Mouse (Mus musculus) large intestine, adult 2 months (tissue): ENCODE data around the gene Samd4b. TPM values are rescaled to one million over a fixed set of nuclear protein-coding genes. Genes with fewer than 3 reads are reported as not detected.
A peak's percentile ranks its signal among the peaks of the same experiment; 100 is the strongest.
"Not testable (repeated sequence)": the region's sequence is repeated elsewhere in the genome, so short reads cannot be mapped to it uniquely, and the experiment has no call there.

Experiments used
- DNase-seq: peaks from one replicate; pipeline ENCODE4 v3.0.0-alpha.2; 2012; ENCODE audit warnings: low read depth, low spot score
- WGBS: fragments of 180-500 bp; shearing (Covaris S2); methylation state at CpG from one replicate; pipeline ENCODE4 v1.1.7; 2018; 5-methylcytosine and 5-hydroxymethylcytosine counted together
- polyA plus RNA-seq: library from polyadenylated mRNA; depleted of rRNA; stranded (reverse); fragments of >200 nt; gene quantifications from 2 replicates; pipeline ENCODE4 v1.2.3, GENCODE M21; 2012

Samd4b gene
- polyA plus RNA-seq, 1 experiment, result 45.3 TPM

DNA sequence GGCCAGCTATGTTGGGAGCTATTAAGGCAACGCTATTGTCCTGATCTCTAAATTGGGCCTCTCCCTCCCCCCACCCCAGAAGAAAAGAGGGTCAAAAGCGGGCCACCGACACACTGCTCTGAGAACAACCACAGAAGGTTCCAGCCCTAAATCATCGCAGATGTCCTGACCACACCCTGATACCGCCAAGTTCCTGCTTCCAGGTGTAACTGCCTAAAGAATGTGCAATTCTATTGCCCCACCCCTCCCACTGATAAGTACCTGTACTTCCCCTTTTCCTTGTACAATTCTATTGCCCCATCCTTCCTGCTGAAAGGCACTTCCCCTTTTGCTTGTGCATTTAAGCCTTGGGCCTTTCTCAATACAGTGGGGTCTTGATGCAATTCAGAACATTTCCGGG is 59.1 kb downstream of the Samd4b start:
- WGBS, result 71% methylated on average over 6 of the region's 6 CpGs
- not testable (repeated sequence) for DNase-seq

DNA sequence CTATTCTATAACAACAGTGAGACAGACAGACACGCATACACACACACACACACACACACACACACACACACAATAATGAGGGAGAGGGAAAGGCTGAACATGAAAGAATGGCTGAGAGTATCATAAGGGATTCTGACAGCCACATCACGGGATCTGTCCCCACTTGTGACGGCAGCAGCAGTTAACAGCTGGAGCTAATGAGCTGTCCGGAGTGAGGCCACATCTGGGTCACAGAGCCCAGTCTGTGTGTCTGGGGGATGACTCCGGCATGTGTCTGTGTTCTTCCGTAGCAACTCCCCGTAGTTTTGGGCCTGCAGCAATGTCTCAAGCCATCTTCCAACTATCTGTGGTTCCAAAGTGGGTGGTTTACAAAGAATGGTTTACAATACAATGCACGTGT is 65.9 kb downstream of the Samd4b start:
- 78% methylated on average over 8 of the region's 8 CpGs for WGBS

DNA sequence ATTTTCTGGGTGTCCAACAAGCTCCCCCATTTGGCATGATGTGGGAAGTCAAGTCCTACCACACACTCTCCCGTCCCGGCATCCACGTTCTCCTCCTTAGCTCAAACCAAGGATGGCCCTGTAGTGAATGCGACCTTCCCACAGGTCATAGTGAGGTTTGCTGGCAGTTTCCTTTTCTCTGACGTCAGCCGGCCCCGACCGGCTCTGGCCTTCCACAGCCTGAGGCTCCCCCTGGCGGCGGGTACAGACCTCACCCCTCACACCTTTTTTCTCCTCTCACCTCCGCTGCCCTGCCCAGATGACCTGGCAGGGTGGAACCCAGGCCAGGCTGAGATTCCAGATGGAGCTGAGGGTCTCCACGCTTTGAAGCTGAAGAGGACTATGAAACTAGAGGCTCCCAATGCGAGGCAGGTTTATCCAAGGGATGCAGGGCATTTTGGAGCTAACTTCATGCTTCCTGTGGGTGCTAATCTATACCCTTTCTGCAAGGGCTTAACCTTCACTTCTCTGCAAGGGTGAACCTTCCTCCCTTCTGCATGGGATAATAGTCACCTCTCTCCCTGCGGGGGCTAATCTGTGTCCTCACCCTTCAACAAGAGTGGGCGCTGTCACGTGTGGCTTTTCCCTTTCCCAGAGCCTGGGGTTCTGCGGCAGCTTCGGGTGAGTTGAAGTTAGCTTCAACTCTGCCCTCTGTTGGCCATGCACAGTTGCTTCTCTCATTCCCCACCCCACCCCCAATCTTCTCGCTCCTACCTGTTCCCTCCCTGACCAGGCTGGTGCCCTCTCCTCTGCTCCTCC is 69.8 kb downstream of the Samd4b start:
- peak; percentile 72 for DNase-seq
- 4% methylated on average over 19 of the region's 19 CpGs for WGBS

More for the DNA sequence above, 65.9 kb downstream of the Samd4b start:
- no peak for DNase-seq

DNA sequence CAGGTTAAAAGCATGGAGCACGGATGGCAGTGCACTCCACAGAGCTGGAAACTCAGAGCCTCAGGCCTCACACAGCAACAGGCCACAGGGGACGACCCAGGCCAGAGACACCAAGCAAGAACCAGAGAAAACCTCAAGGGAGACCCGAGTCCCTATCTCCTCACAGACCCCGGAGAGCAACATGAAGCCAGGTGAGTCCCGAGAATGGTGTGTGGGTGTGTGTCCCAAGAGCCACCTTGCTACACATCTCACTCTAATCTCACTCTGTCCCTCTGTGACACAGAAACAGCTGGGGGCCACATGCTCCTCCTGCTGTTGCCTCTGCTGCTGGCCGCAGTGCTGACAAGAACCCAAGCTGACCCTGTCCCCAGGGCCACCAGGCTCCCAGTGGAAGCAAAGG is 75.4 kb downstream of the Samd4b start, which contains the start of gene Ifnl3:
Gene Ifnl3 (plus strand): TSS at position 301 of the 400 bp plus-strand sequence.
- not testable (repeated sequence) for DNase-seq
- WGBS, result 67% methylated on average over 5 of the region's 6 CpGs

DNA sequence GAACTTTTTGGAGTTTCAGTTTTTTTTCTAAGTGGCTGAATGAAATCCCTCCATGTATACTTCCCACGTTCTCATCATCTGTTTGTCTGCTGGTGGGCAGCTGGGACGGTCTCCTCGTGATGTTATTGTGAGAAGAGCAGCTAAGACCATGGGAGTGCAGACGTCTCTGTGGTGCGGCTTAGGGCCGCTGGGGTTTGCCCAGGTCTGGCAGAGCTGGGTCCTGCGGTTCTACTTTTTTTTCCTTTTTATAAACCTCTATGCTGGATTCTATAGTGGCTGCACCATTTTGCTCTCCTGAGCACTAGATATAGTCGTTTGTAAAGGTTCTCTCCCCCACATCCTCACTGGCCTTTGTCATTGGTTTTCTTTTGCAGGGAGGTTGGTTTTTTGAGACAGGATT is 86.5 kb downstream of the Samd4b start:
- DNase-seq, result no peak
- WGBS, result 76% methylated on average over 8 of the region's 8 CpGs

DNA sequence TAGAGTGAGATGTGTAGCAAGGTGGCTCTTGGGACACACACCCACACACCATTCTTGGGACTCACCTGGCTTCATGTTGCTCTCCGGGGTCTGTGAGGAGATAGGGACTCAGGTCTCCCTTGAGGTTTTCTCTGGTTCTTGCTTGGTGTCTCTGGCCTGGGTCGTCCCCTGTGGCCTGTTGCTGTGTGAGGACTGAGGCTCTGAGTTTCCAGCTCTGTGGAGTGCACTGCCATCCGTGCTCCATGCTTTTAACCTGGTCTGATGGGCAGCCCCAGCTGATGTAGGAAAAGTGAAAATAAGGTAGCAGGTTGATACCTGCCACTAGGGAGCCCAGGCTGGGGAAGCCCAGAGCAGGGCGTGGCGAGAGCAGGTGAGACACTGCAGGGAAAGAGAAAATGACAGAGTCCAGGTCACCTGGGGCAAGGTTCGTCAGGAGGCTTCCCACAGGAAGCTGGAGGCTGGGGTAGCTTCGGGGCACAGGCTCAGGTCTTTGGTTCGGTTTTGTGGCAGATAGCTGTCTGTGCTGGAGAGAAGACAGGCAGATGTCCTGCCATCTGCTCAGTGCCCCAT is 87.5 kb downstream of the Samd4b start, which contains the start of gene Ifnl2:
Gene Ifnl2 (minus strand): TSS at position 51 of the 570 bp plus-strand sequence.
- 35% methylated on average over 8 of the region's 8 CpGs for WGBS

DNA sequence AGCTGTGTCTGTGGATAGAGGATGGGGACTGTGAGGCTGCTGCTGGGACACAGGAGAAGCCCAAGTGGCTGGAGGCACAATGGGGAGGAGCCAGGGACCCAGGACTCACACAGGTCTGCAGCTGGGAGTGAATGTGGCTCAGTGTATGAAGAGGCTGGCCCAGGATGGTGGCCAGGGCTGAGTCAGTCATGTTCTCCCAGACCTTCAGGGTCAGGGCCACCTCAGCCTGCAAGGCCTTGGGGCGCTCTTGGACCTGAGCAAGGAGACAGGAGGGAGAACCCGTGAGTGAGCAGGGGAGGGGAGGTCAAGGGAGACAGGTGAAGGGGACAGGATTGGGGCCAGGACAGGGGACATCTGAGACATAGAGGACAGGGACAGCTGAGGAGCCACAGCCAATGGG is 88.8 kb downstream of the Samd4b start:
- DNase-seq, result not testable (repeated sequence)
- WGBS, result 68% methylated on average over 2 of the region's 2 CpGs

More for the DNA sequence above, 87.5 kb downstream of the Samd4b start, which contains the start of gene Ifnl2:
- not testable (repeated sequence) for DNase-seq

DNA sequence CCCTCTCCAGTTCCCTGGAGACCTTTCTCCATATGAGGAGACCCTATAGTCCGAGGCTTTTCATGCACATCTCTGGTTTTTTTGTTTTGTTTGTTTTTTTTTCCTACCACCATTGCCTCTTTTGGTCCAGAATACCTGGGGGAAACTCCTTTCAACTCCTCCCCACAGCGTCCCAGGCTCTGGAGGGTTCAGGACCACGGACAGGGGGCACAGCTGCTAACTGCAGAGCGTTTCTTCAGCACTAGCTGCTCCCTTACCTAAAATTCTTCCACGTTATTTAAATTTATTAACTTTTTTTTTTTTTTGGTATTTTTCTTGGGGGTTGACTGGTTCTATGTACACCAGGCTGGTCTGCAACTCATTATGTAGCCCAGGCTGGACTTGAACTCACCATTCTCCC is 92.4 kb downstream of the Samd4b start:
- 4% methylated on average over 5 of the region's 5 CpGs for WGBS
- DNase-seq, result no peak

DNA sequence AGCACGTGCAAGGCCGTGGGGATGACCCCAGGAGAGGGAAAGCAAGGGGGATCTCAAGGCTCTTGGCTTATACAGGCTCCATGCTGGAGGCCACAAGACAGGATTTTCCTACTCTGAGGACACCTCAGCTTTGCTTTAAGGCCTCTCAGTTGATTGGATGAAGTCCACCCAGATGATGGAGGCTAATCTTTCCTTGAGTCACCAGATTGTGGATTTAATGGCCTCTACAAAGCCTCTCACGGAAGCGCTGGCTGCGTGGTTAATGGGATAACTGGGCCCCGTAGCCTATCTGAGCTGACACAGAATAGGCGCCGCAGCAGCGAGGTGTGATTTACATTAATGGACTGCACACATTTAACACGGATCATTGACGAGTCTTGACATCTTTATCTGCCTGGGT is 102.5 kb downstream of the Samd4b start:
- DNase-seq, result no peak
- WGBS, result 76% methylated on average over 11 of the region's 11 CpGs

DNA sequence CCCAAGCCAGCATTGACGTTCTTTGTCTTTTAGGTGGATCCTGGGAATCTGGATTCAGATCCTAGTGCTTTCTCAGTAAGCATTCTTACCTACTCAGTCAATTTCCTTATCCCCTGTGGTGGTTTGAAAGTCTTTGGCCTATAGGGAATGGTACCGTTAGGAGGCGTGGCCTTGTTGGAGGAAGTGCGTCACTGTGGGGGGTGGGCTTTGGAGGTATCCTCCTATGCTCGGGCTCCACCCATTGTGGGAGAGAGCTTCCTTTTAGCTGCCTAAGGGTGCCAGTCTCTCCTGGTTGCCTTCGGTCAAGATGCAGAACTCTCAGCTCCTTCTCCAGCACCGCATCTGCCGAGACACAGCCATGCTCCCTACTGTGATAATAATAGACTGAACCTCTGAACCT is 105.6 kb downstream of the Samd4b start:
- 84% methylated on average over 8 of the region's 8 CpGs for WGBS
- no peak for DNase-seq

DNA sequence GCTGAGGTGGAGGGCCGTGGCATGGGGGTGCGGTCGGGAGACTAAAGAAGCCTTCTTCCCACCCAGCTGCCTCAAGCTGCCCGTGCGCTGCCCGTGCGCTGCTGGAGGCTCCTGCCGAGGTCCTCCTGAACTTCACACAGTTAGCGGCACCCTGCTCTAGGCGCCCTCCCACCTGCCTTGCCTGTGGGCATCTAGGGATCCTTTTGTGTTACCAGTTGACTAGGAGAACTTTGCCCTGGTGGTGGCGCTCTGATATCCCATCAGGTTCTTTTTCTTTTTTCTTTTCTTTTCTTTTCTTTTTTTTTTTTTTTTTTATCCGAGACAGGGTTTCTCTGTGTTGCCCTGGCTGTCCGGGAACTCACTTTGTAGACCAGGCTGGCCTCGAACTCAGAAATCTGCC is 107.0 kb downstream of the Samd4b start:
- DNase-seq, result no peak
- 34% methylated on average over 14 of the region's 14 CpGs for WGBS

DNA sequence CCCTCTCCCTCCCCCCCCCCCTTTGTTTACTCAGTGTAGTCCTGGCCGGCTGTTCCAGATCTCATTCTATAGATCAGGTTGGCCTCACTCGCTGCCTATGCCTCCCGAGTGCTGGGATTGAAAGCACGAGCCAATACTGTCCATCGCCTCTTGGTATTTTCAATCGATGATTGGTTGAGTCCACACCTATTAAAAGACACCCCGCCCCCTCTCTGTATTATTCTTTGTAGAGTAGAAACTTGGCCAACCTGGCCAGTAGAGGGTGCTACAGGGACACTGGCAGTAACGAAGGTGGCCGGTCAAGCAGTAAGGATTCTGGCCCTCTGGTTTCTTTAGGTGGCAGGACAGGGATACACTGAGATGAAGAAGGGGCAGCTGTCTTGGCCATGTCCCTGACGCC is 107.5 kb downstream of the Samd4b start:
- DNase-seq, result peak; percentile 68
- 2% methylated on average over 10 of the region's 10 CpGs for WGBS

DNA sequence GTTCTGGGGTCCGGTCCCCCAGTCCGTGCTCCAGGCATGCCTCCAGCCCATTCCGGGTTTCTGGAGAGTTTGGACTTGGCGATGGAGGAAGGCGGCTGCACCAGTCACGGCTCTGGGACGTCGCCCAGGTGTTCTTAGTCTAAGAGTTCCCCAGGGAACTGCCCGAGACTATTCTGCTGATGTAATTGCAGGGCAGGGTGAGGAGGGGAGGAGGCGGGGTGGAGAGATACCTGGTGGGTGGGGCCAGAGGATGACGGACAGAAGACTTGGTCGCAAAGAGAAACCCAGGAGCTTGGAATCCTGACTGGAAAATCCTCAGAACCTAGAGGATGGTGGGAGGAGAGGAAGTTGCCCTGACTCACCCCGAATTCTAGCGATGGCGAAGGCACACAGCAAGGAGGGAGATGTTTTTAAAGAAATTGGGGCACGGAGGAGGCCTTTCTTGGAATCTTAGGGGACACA is 109.9 kb downstream of the Samd4b start:
- WGBS, result 2% methylated on average over 16 of the region's 16 CpGs
- DNase-seq, result peak; percentile 48

DNA sequence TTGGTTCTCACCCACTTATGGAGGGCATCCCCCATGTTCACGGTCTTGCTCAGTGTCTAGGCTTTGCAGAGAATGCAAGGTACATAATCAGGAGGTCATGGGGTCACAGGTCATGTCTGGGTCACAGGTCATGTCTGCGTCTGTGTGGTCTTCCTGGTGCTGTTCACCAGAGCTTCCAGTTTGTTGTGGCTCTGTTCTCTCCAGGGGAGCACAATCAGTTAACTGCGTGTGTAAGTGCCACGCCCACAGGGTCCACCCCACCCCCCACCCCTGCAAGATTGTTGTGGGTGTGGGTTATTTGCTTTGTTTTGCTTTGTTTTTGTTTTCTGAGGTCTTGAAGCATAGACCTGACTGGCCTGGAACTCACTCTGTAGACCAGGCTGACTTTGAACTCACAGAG is 113.8 kb downstream of the Samd4b start:
- no peak for DNase-seq
- WGBS, result 20% methylated on average over 4 of the region's 4 CpGs

DNA sequence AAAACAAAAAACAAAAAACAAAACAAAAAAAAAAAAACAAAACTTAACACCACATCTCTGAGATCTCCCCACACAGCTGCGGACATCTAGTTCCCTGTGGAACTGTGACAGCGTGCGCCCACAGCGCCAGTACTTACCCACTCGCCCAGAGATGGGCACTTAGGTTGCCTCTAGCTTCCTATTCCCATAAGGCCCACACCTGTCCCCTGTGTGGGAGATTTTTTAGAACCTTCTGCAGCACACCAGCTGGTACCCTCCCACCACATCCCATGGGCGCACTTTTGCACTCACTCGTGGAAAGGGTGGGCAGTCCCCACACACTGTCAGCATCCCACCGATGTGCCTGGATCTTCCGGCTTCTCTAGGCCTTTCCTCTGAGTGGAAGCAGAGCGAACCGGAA is 115.1 kb downstream of the Samd4b start:
- WGBS, result 79% methylated on average over 11 of the region's 11 CpGs
- no peak for DNase-seq

DNA sequence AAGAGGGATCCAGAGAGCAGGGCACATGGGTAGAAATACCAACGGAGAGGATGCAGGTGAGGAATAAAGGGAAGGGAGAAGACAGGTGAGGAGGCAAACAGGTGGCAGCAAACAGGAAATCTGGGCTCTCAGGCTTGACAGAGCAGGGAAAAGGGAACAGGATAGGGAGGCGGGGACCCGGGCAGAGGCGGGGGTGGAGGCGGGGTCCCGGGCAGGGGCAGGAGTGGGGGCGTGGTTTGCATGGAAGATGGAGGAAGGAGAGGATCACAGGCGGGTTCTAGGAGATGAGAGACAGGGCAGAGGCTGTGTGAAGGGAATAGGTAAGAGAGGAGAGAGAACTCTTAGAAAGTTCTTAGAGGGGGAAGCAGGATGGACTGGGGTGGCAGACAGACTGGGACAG is 119.1 kb downstream of the Samd4b start:
- WGBS, result 4% methylated on average over 8 of the region's 8 CpGs

DNA sequence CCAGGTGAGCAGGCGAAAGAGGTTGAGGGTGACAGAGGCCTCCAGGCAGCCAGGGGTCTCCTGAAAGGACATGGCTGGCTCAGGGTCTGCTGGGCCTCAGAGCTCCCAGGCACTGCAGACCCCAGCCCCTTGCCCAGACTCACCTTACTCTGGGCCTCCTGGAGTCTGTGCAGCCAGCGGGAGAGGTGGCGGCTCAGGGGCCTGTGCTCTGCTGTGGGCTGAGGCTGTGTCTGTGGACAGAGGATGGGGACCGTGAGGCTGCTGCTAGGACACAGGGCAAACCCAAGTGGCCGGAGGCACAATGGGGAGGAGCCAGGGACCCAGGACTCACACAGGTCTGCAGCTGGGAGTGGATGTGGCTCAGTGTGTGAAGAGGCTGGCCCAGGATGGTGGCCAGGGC is 120.6 kb downstream of the Samd4b start:
- 72% methylated on average over 5 of the region's 5 CpGs for WGBS
- DNase-seq, result no peak

More for the DNA sequence above, 119.1 kb downstream of the Samd4b start:
- DNase-seq, result no peak

DNA sequence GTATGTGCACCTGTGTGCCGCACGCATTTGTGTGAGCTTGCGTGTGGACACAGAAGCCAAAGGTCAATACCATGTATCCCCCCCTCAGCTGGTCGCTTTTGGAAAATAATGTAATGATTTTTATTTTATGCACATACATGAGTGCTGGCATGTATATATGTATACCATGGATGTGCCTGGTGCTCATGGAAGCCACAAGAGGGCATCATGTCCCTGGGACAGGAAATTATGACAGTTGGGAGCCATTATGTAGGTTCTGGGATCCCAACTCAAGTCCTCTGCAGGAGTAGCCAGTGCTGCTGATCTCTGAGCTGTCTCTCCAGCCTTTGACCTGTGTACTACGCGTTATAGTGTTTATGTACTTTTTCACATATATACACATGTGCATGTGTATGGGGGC is 121.8 kb downstream of the Samd4b start:
- 94% methylated on average over 6 of the region's 6 CpGs for WGBS
- no peak for DNase-seq

DNA sequence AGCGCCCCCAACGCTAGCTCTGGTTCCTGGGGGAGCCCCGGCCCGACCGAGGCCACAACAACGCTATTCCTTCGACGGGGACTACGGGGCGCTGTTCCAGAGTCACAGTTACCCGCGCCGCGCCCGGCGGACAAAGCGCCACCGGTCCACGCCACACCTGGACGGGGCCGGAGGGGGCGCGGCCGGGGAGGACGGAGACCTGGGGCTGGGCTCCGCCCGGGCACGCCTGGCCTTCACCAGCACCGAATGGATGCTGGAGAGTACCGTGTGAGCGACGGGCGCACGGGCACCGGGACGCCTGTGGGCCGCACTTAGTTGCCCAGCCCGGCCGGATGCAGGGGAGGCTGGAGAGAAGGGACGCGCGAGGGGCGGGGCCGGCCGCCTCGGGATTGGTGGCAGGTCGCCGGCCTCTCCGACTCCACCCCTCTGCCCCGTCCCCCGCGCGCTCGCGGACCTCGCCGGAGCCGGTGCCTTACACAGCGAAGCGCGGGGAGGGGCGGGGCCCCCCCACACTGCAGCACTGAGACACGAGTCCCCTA is 130.7 kb downstream of the Samd4b start:
- DNase-seq, result no peak
- WGBS, result 7% methylated on average over 49 of the region's 63 CpGs

DNA sequence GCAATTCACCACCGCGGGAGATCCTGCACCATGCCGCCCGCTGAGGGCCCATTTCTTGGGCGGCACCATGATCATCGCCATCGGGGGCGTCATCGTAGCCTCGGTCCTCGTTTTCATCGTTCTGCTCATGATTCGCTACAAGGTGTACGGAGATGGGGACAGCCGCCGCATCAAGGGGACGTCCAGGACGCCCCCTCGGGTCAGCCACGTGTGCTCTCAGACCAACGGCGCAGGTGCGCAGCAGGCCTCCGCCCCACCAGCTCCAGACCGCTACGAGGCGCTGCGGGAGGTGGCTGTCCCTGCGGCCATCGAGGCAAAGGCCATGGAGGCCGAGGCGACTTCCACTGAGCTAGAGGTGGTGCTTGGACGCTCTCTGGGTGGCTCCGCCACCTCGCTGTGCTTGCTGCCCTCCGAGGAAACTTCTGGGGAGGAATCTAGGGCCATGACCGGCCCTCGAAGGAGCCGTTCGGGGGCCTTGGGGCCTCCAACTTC is 131.2 kb downstream of the Samd4b start:
- no peak for DNase-seq
- WGBS, result 44% methylated on average over 40 of the region's 40 CpGs
